Mouse (Mus musculus) bone marrow macrophage, adult 2 months (primary cell): ENCODE data around the gene Rhbdd3. TPM values are rescaled to one million over a fixed set of nuclear protein-coding genes. Genes with fewer than 3 reads are reported as not detected.

Experiments used
- H3K27ac ChIP-seq: 2 replicates; pipeline ENCODE4 v1.5.1; 2012; ENCODE audit warnings: low read depth, low read length; ENCODE audit not compliant: insufficient read depth
- H3K4me1 ChIP-seq: 2 replicates; pipeline ENCODE4 v1.6.1; 2012; ENCODE audit warnings: low read length; ENCODE audit not compliant: control insufficient read depth, insufficient read depth
- H3K4me3 ChIP-seq: 2 replicates; pipeline ENCODE4 v1.5.1; 2012; ENCODE audit warnings: mild to moderate bottlenecking, low read length, moderate library complexity; ENCODE audit not compliant: insufficient read depth
- CTCF ChIP-seq: IDR thresholded peaks from 2 replicates; pipeline ENCODE4 v1.5.1; 2012; ENCODE audit warnings: low read depth, mild to moderate bottlenecking, low read length, moderate library complexity
- POLR2A ChIP-seq: IDR thresholded peaks from 2 replicates; pipeline ENCODE4 v1.6.1; 2012; ENCODE audit warnings: mild to moderate bottlenecking, low read depth, low read length, borderline replicate concordance
- polyA plus RNA-seq: library from polyadenylated mRNA; stranded (reverse); fragments of >200 nt; gene quantifications from 2 replicates; pipeline ENCODE4 v1.2.4, GENCODE M21; 2012; ENCODE audit not compliant: missing spikeins, insufficient read depth, insufficient read length

Gene Rhbdd3
- polyA plus RNA-seq, 1 experiment = 15.0 TPM

DNA sequence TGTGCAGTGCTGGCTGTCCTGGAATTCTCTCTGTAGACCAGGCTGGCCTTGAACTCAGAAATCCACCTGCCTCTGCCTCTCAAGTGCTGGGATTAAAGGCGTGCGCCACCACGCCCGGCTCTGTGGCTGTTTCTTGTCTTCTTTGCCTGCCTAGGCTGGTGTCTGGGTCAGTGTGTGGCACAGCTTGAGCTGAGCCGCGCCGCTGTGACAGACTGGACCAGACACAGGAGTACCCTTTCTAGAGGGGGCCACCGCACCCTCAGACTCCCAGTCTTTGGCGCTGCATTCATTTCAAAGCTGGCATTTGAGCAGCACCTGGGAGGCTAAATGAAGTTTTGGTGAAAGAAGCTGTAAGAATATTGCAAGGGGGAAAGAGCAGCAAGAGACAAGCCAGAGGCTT lies 39.9 kb upstream of the Rhbdd3 start:
- H3K4me1 ChIP-seq = peaks cover 16% of the 10 kb centered on the region
- TF ChIP-seq CTCF (no peak), POLR2A (no peak)
- H3K4me3 ChIP-seq = no peak overlapping the region
- H3K27ac ChIP-seq = no peak overlapping the region

DNA sequence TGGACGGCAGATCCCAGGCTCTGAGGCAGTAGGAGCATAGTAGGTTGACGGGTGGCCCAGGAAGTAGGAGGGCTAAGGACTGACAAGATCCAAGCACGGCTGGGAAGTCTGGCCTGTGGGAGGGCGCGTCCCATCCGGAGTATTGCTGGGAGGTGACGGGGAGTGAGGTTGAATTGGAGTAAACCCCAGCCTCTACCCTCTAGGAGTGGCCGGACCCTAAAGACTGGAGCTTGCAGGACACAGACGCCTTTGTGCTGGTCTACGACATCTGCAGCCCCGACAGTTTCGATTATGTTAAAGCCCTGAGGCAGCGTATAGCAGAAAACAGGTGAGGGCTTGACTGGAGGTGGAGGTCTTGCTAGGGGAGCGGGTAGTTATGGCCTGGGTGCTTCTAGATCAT lies 39.5 kb upstream of the Rhbdd3 start:
- TF ChIP-seq CTCF (no peak), POLR2A (no peak)
- Histone ChIP-seq H3K4me1 (peaks cover 18% of the 10 kb centered on the region), H3K4me3 (no peak overlapping the region), H3K27ac (no peak overlapping the region)

DNA sequence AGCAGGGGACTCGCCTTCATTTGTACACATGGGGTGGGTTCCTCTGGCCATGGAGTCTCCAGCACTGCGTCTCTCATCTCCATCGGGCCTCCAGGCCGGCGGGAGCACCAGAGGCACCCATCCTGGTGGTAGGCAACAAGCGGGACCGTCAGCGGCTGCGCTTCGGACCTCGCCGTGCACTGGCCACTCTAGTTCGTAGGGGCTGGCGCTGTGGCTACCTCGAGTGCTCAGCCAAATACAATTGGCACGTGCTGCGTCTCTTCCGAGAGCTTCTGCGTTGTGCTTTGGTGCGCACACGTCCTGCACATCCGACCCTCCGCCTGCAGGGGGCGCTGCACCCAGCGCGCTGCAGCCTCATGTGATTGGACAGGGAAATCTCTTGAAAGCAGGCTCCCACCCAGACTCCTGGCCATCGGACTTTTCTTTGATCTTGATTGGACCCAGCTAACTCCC lies 39.0 kb upstream of the Rhbdd3 start:
- Histone ChIP-seq H3K4me3 (no peak overlapping the region), H3K4me1 (peaks cover 18% of the 10 kb centered on the region), H3K27ac (no peak overlapping the region)
- TF ChIP-seq POLR2A = no peak
- peak; percentile 82 for TF ChIP-seq CTCF

DNA sequence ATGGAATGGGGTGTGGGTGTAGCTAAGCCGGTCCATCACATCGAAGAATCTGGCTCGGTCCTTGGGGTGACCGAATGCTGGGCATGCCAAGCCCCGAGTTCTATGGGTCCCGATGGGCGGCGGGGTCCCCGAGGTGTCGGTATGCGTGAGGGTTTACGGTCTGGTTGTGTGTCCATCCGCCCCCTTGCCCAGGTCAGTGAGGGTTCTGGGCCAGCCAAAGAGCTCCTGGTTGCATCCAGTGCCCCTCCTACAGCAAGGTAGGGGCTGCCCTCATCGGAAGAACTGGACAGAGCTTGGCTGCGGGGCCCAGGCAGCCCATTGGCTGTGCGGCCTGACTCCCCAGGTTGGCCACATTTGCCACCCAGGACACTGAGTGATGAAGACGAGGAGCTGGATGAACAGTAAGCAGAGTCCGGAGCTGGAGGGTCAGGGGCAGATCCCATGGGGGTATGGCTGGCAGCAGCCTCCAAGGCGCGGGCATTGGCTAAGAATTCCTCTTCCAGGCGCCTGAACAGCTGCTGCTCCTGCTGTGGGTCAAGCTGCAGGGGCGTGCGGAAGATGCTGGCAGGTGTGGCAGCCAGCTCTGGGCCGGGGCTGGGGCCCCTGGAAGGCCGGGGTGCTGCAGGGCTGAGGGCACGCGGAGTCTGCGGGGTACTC lies 37.8 kb upstream of the Rhbdd3 start:
- H3K27ac ChIP-seq = no peak overlapping the region
- no peak overlapping the region for H3K4me3 ChIP-seq
- H3K4me1 ChIP-seq = peaks cover 18% of the 10 kb centered on the region
- TF ChIP-seq POLR2A = no peak
- no peak for TF ChIP-seq CTCF

DNA sequence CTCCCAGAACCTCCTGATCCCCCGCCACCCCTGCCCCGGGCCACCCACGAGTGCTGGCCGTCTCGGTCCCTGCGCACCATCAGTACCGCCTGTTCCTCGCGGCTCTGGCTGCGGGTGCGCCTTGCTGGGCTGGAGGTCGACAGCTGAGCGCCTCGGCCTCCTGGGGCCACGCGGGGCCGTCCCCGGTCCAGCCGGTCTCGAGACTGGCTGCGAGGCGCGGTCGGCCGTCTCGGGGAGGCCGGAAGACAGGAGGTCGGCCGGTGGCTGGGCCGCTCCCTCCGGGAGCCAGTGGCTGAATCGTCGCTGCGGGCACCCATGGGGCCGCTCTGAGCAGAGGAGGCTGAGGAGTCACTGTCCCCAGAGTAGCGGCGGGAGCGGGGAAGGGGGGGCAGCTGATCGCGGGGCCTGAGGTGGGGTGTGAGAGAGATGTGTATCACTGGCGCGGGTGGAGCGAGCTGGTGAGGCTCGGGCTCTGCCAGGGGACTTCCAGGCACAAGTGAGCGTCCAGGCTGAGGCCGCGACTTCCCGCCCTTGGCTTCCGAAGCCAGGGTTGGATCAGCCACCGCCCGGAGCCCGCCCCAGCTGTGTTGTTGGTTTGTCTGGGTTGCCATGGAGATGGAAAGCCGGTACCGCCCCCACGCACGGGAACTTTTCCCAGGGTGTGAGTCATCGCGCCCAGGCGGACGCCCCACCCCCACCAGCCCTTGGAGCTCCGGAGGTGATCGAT lies 37.1 kb upstream of the Rhbdd3 start:
- Histone ChIP-seq H3K27ac (no peak overlapping the region), H3K4me3 (peak overlapping the region; percentile 45), H3K4me1 (peaks cover 22% of the 10 kb centered on the region)
- TF ChIP-seq POLR2A (no peak), CTCF (no peak)

DNA sequence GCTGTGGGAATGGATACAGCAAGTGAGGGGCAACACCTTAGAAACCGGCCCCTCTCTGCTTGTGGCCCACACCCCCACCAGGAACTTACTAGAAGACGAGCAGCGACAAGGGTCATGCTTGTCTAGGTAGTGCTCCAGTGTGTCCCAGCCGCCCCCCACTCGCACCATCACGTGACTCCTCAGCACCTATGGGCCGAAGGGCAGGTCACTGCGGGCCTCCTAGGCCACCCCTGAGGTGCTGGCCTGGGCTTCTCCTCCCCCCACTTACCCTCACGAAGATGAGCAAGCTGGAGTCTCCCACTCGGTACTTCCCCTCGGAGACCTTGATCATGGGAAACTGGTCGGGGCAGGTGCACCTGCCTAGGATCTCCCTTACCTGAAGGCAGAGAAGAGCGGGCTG lies 36.4 kb upstream of the Rhbdd3 start:
- peaks cover 22% of the 10 kb centered on the region for H3K4me1 ChIP-seq
- no peak overlapping the region for H3K27ac ChIP-seq
- H3K4me3 ChIP-seq = peak overlapping the region; percentile 45
- TF ChIP-seq POLR2A (no peak), CTCF (no peak)

DNA sequence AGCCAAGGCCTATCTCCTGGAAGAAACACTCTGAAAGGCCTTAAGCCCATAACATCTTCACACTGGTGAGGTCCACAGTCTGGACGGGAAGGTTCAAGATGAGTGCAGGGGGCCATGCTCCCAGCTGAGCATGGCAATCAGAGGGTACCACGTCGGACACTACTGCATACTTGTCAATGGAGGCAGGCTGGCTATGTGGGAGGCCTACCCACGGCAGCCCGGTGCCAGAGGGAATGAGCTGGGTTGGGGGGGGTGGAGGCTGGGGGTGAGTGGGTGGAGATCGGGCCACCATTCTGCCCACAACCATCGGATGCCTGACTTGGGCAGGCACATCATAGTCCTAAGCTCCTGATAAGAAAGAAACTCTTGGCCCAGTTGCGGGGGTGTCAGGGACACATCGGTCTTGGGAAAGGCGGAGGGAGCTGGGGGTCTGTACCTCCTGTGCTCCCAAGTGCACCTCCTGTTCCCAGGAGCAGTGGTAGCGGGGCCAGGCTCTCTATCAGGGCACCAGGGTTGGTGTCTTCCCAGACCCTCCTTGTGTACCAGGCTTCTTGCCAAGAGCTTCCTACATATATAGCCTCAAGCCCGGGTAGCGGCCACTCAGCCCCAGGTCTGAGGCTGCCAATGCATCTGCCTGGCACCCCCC lies 35.7 kb upstream of the Rhbdd3 start:
- Histone ChIP-seq H3K4me1 (peaks cover 22% of the 10 kb centered on the region), H3K4me3 (no peak overlapping the region), H3K27ac (no peak overlapping the region)
- no peak for TF ChIP-seq POLR2A
- no peak for TF ChIP-seq CTCF

DNA sequence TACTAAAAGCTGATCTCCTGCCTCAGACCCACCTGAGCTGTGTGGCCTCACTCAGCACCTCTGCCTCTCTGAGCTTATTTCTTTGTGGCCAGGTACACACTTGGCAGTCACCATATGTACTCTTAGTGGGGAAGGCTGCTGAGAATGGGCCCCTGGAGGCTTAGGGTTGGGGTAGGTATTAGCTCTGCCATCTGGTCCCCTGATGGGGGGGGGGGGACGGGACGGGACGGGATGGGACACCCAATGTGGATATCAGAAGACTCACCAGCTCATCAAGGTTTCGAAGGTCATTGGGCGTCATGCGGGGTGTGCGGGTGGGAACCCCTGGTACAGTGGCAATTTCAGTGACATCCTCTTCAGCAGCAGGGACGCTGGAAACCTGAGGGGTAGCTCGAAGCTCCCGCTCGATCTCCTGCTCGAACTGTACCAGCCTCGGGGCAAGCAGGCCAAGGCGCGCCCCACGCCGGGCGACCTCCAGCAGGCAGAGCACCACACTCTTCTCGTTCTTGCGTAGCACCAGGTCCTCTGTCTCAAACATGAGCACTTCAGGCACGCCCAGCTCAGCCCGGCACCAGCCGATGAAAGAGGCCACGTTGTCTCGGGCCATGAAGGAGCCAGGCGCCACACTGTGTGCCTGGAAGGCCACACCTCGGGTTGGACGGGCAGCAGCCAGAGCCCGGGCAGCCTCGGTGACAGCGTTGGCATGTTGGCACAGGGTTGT lies 35.0 kb upstream of the Rhbdd3 start:
- Histone ChIP-seq H3K27ac (no peak overlapping the region), H3K4me1 (peaks cover 19% of the 10 kb centered on the region), H3K4me3 (peak overlapping the region; percentile 66; the same call in 1 of the 2 replicates)
- TF ChIP-seq POLR2A = no peak
- no peak for TF ChIP-seq CTCF

DNA sequence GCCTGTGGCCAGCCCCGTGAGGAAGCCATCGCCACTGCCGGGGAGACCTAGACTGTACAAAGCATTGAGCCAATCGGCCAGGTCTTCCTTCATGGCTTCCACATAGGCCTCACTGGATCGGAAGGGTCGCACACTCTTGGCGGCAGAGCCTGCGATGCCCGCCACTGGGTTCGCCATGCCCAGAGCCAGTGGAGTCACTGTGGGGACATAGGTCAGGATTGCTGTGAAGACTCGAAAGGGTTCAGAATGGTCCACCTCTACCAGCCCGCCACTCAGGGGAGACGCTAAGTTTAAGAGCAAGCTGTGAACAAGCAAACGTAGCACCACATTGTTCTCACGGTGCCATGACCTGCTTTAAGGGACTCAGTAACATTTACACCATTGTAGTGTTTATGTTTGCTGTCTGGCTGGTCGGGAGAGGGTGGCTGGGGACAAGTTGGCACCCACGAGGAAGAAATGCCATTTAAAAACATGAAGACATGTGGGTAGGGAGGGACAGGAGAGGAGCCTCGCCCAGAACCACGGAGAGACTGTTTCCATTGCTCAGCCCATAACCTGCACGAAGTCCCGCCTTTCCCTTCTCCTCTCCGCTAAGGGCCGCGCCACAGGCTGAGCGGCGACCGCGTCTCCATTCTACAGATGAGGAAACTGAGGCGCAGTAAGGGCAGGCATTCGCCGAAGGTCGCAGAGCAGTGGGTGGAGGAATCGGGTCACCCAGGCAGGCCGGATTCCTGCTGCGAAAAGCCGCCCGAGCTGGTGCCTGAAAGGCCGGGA lies 34.3 kb upstream of the Rhbdd3 start:
- no peak for TF ChIP-seq CTCF
- TF ChIP-seq POLR2A = no peak
- H3K4me3 ChIP-seq = peak overlapping the region; percentile 66
- no peak overlapping the region for H3K27ac ChIP-seq
- H3K4me1 ChIP-seq = peaks cover 19% of the 10 kb centered on the region
